Mouse (Mus musculus): Measurements from ENCODE around the gene Inka1. TPM values are rescaled to one million over a fixed set of nuclear protein-coding genes. Genes with fewer than 3 reads are reported as not detected.
A peak's percentile ranks its signal among the peaks of the same experiment; 100 is the strongest.

Gene Inka1
- total RNA-seq, 2 experiments from 2014 or later = 28.6 to 29.7 TPM

DNA sequence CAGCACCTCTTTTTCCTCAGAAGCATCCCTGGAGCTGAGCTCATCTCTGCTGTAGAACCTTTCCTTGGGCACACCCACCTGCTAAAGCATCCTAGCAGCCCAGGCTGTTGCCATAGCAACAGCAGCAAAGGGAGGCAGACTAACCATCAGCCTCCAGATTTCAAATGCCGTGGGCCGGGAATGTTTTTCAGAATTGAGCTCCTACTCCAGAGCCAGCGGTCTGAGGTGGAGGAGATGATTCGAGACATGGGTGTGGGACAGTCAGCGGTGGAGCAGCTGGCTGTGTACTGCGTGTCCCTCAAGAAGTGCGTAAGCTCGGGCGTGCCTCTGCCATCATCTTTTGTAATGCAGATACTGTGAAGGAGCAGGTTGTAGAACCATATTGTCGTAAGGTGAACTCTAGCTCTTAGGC, 24.3 kb downstream of the Inka1 start:
- no peak for ATAC-seq (replicated peaks; ENCODE audit: low FRiP score, low TSS enrichment, poor library complexity, severe bottlenecking)

GRCm38 (mm10) chr9:107960928-107961327, 24.8 kb downstream of the Inka1 start:
- no peak for ATAC-seq (replicated peaks; ENCODE audit: low FRiP score, low TSS enrichment, poor library complexity, severe bottlenecking)

GRCm38 (mm10) chr9:107959896-107960295, 25.8 kb downstream of the Inka1 start:
- no peak for ATAC-seq (replicated peaks; ENCODE audit: low FRiP score, low TSS enrichment, poor library complexity, severe bottlenecking)

DNA sequence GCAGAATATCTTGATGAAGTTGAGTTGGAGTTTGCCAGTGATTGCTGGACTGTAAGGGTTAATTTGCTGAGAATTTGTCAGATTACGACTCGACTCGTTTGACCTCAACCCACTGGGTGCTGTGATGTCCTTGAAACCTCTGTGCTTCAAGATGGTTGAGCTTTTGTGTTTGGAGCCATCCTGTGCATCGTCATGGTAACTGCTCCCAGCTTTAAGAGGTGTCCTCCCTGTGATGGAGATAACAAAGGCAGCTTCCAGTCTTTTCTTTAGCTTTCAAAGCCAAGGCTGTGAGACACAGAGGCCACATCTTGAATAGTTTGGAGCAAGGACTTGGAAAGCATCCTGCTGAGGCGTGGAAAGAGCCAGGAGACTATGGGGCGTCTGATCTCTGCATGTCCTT, 28.5 kb downstream of the Inka1 start:
- no peak for ATAC-seq (replicated peaks; ENCODE audit: low FRiP score, low TSS enrichment, poor library complexity, severe bottlenecking)

- no peak for ATAC-seq (replicated peaks; ENCODE audit: low FRiP score, low TSS enrichment, poor library complexity, severe bottlenecking)
These were observed 29.9 kb downstream of the Inka1 start for GRCm38 (mm10) chr9:107955613-107956289.

DNA sequence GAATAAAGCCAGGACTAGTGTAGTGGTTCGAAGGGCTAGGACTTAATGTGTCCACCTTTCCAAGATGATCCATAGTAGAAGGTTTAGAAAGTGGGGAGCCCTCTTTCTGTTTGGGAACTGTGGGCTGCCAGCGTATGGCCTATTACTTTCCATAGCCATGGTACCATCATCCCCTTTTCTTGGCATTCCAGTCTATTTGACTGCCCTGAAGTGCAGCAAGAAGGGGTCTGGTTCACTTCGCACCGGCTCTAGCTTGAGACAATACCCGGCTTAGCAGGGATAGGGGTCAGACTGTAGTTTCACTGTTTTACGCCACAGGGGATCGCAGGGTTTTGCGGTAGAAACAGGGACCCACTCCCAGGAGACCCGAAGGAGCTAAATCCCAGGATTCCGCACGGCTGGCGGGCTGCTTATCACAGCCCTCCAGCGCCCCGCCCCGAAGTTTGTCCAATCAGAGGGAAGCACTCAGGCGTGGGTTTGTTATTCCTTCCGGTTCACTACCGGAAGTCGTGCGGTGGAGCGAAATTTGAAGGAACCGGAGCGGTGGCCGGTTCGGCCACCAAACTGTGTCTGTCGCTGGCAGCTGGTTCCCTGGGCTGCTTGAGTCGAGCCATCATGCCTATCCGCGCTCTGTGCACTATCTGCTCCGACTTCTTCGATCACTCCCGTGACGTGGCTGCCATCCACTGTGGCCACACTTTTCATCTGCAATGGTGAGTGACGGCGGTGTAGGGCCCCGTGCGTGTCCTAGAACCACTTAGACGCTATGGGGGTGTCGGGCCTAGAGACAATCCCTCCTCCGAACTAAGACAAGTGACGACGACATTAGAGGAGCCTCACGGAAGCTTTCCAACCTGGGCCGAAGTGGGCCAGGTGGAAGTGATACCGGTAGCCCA, 35.0 kb downstream of the Inka1 start:
- peak; percentile 83 for ATAC-seq (replicated peaks; ENCODE audit: low FRiP score, low TSS enrichment, poor library complexity, severe bottlenecking)

GRCm38 (mm10) chr9:107949922-107950235, 35.8 kb downstream of the Inka1 start, which contains the start of gene Traip:
Gene Traip (plus strand): TSS chr9:107950136.
- no peak for ATAC-seq (replicated peaks; ENCODE audit: low FRiP score, low TSS enrichment, poor library complexity, severe bottlenecking)

GRCm38 (mm10) chr9:107949184-107949921, 36.3 kb downstream of the Inka1 start:
- ATAC-seq (replicated peaks; ENCODE audit: low FRiP score, low TSS enrichment, poor library complexity, severe bottlenecking) = no peak

DNA sequence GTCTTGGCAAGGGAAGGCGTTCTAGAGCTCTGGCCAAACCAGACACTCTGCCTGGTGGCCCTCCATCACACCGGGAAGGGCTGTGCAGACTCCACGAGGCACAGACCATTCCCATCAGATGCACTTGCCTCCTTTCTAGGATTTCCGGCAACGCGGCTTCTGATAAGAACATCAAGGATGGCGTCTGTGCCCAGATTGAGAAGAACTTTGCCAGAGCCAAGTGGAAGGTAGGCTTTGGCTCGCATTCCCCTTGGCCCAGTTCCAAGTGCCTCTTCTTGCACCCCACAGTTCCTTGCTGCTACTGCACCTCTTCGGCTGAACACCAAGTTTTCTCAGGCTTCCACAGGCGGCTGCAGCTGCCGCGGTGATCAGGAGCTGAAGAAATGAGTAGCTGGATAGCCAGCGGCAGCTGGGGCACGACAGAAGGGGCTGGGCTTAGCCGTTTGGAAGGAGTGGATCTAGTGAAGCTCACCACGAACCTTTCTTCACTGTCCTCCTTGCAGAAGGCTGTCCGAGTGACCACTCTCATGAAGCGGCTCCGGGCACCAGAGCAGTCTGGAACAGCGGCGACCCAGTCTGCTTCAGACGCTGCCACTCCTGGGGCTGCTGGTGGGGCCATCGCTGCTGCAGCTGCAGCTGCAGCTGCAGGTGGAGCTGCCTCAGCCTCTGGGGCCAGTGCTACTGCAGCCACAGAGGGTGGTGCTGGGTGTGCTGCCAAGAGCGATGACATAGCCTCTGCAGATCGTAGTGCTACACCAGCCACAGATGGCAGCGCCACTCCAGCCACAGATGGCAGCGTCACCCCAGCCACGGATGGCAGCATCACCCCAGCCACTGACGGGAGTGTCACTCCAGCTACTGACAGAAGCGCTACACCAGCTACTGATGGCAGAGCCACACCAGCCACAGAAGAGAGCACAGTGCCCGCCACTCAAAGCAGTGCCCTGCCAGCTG, 38.2 kb downstream of the Inka1 start:
- ATAC-seq (replicated peaks; ENCODE audit: low FRiP score, low TSS enrichment, poor library complexity, severe bottlenecking) = peak; percentile 60

DNA sequence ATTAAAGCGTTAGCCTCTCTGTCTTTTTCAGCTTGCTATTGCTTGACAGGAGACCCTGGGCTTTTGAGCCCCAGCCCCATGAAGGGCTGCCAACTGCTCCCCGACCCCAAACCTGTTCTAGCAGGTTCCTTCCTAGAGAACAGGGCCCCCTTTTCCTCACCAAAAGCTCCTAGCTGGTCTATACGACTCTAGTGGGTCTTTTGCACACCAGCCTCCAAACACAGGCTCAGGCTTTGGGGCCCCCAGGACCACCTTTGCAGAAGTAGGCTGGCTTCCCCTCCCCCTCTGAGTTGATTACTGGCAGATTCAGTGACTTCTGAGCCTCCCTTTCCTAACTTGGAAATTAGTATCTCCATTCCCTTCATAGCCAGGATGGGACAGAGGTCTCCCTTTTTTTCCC, 48.8 kb downstream of the Inka1 start:
- no peak for ATAC-seq (replicated peaks; ENCODE audit: low FRiP score, low TSS enrichment, poor library complexity, severe bottlenecking)

GRCm38 (mm10) chr9:107936215-107936822, 49.4 kb downstream of the Inka1 start:
- ATAC-seq (replicated peaks; ENCODE audit: low FRiP score, low TSS enrichment, poor library complexity, severe bottlenecking) = no peak

DNA sequence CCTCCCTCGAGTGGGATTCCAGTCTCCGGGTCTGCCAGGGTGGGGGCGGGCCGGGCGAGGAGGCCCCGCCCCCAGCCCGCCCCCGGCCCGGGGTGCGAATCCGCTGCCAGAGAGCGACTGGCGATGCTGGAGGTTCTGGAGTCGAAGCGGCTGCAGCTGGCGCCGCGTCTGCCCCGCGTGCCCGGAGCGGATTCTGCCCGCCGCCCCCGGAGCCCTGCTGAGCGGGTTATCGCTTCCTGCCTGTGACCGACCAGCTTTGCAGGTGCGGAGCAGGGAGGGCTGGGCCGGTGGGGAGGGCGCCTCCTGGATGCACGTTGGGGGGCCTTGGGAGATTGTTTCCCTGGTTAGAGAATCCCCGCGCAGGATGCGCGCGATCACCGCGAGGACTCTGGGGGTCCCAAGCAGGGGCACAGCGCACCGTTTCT, 49.9 kb downstream of the Inka1 start:
- ATAC-seq (replicated peaks; ENCODE audit: low FRiP score, low TSS enrichment, poor library complexity, severe bottlenecking) = peak; percentile 56

- no peak for ATAC-seq (replicated peaks; ENCODE audit: low FRiP score, low TSS enrichment, poor library complexity, severe bottlenecking)
These were observed 50.3 kb downstream of the Inka1 start, which contains the start of gene Camkv for GRCm38 (mm10) chr9:107935374-107935773. Gene Camkv (plus strand): TSS chr9:107935674.

Other genes starting within 250 kb of the Inka1 start
- 172 and 186 TPM in 2 replicates for gene Rbm5, start 214.9 kb downstream of the Inka1 start, total RNA-seq (2014; fragmentation: Nextera tagmentation)
- gene Rbm5, start 214.9 kb downstream of the Inka1 start, total RNA-seq (2017) = 236 and 244 TPM in 2 replicates
- 123 and 150 TPM in 2 replicates for gene Rbm6, start 112.6 kb downstream of the Inka1 start, total RNA-seq (2014; fragmentation: Nextera tagmentation)
- 164 and 174 TPM in 2 replicates for gene Rbm6, start 112.6 kb downstream of the Inka1 start, total RNA-seq (2017)
- 3.7 and 7.2 TPM in 2 replicates for gene Mon1a, start 97.7 kb downstream of the Inka1 start, total RNA-seq (2014; fragmentation: Nextera tagmentation)
- gene Mon1a, start 97.7 kb downstream of the Inka1 start, total RNA-seq (2017) = 6.1 and 12.6 TPM in 2 replicates
- gene Mst1r, start 79.0 kb downstream of the Inka1 start, total RNA-seq (2014; fragmentation: Nextera tagmentation) = not detected in 2 replicates
- gene Mst1r, start 79.0 kb downstream of the Inka1 start, total RNA-seq (2017) = not detected in 2 replicates
- gene Actl11, start 57.4 kb downstream of the Inka1 start, total RNA-seq (2014; fragmentation: Nextera tagmentation) = not detected in 2 replicates
- gene Actl11, start 57.4 kb downstream of the Inka1 start, total RNA-seq (2017) = not detected in 2 replicates
- 0.22 TPM in 1 of 2 replicates, not detected in the other for gene Camkv, start 50.2 kb downstream of the Inka1 start, total RNA-seq (2014; fragmentation: Nextera tagmentation)
- not detected in 2 replicates for gene Camkv, start 50.2 kb downstream of the Inka1 start, total RNA-seq (2017)
- 22.4 and 31.0 TPM in 2 replicates for gene Traip, start 35.7 kb downstream of the Inka1 start, total RNA-seq (2014; fragmentation: Nextera tagmentation)
- 17.2 and 18.4 TPM in 2 replicates for gene Traip, start 35.7 kb downstream of the Inka1 start, total RNA-seq (2017)
- gene Uba7, start 10.4 kb downstream of the Inka1 start, total RNA-seq (2014; fragmentation: Nextera tagmentation) = 111 and 114 TPM in 2 replicates
- gene Uba7, start 10.4 kb downstream of the Inka1 start, total RNA-seq (2017) = 17.7 and 30.3 TPM in 2 replicates
- not detected in 2 replicates for gene Gm20661, start 2.8 kb downstream of the Inka1 start, total RNA-seq (2014; fragmentation: Nextera tagmentation)
- gene Gm20661, start 2.8 kb downstream of the Inka1 start, total RNA-seq (2017) = 0.42 TPM in 1 of 2 replicates, not detected in the other
- gene Cdhr4, start 6.6 kb upstream of the Inka1 start, total RNA-seq (2014; fragmentation: Nextera tagmentation) = 0.37 TPM in 1 of 2 replicates, not detected in the other
- 0.88 TPM in 1 of 2 replicates, not detected in the other for gene Cdhr4, start 6.6 kb upstream of the Inka1 start, total RNA-seq (2017)
- not detected in 2 replicates for gene Gm20662, start 10.5 kb upstream of the Inka1 start, total RNA-seq (2014; fragmentation: Nextera tagmentation)
- gene Gm20662, start 10.5 kb upstream of the Inka1 start, total RNA-seq (2017) = not detected in 2 replicates
- 30.6 and 36.6 TPM in 2 replicates for gene Ip6k1, start 16.6 kb upstream of the Inka1 start, total RNA-seq (2014; fragmentation: Nextera tagmentation)
- 31.9 and 36.9 TPM in 2 replicates for gene Ip6k1, start 16.6 kb upstream of the Inka1 start, total RNA-seq (2017)
- gene Gmppb, start 63.4 kb upstream of the Inka1 start, total RNA-seq (2014; fragmentation: Nextera tagmentation) = 7.8 and 15.0 TPM in 2 replicates
- gene Gmppb, start 63.4 kb upstream of the Inka1 start, total RNA-seq (2017) = 10.7 and 19.2 TPM in 2 replicates
- gene Amigo3, start 67.3 kb upstream of the Inka1 start, total RNA-seq (2014; fragmentation: Nextera tagmentation) = 0.92 TPM in 1 of 2 replicates, not detected in the other
- gene Amigo3, start 67.3 kb upstream of the Inka1 start, total RNA-seq (2017) = 1.1 and 3.1 TPM in 2 replicates
- not detected in 2 replicates for gene Mst1, start 94.6 kb upstream of the Inka1 start, total RNA-seq (2014; fragmentation: Nextera tagmentation)
- gene Mst1, start 94.6 kb upstream of the Inka1 start, total RNA-seq (2017) = 0.30 TPM in 1 of 2 replicates, not detected in the other
- 140 and 141 TPM in 2 replicates for gene Rnf123, start 97.5 kb upstream of the Inka1 start, total RNA-seq (2014; fragmentation: Nextera tagmentation)
- 41.2 and 65.5 TPM in 2 replicates for gene Rnf123, start 97.5 kb upstream of the Inka1 start, total RNA-seq (2017)
- 162 and 202 TPM in 2 replicates for gene Apeh, start 108.7 kb upstream of the Inka1 start, total RNA-seq (2014; fragmentation: Nextera tagmentation)
- 119 and 214 TPM in 2 replicates for gene Apeh, start 108.7 kb upstream of the Inka1 start, total RNA-seq (2017)
- 5.5 and 7.4 TPM in 2 replicates for gene Bsn, start 204.5 kb upstream of the Inka1 start, total RNA-seq (2014; fragmentation: Nextera tagmentation)
- gene Bsn, start 204.5 kb upstream of the Inka1 start, total RNA-seq (2017) = 2.3 and 2.9 TPM in 2 replicates

All from megakaryocyte-erythroid progenitor cell, adult 5-6 weeks (primary cell).